Mouse (Mus musculus) kidney, postnatal 10 days (tissue): Measurements from ENCODE around the gene Sec14l3.

Experiments
- DNase-seq: peaks from one replicate; pipeline ENCODE4 v3.0.0; 2021; ENCODE audit warnings: mixed read lengths

Gene Sec14l3

GRCm38 (mm10) chr11:4060866-4061575, 3.6 kb upstream of the Sec14l3 start:
- no peak for DNase-seq

GRCm38 (mm10) chr11:4062523-4062922, 2.1 kb upstream of the Sec14l3 start:
- DNase-seq, result no peak

GRCm38 (mm10) chr11:4062981-4063380, 1.7 kb upstream of the Sec14l3 start:
- DNase-seq, result no peak

- DNase-seq, result no peak
Observed at GRCm38 (mm10) chr11:4069664-4070063, 5.0 kb downstream of the Sec14l3 start.

- DNase-seq, result peak; percentile 88
Observed at GRCm38 (mm10) chr11:4076633-4077032, 12.0 kb downstream of the Sec14l3 start.

GRCm38 (mm10) chr11:4078267-4078933, 13.8 kb downstream of the Sec14l3 start:
- DNase-seq, result no peak

GRCm38 (mm10) chr11:4080219-4080618, 15.6 kb downstream of the Sec14l3 start:
- peak; percentile 81 for DNase-seq

- peak; percentile 73 for DNase-seq
Observed at GRCm38 (mm10) chr11:4083316-4084078, 18.9 kb downstream of the Sec14l3 start.

GRCm38 (mm10) chr11:4086246-4086645, 21.6 kb downstream of the Sec14l3 start:
- no peak for DNase-seq

- no peak for DNase-seq
Observed at GRCm38 (mm10) chr11:4087267-4087666, 22.6 kb downstream of the Sec14l3 start.

GRCm38 (mm10) chr11:4093459-4094377, 29.1 kb downstream of the Sec14l3 start:
- no peak for DNase-seq

GRCm38 (mm10) chr11:4094378-4095170, 29.9 kb downstream of the Sec14l3 start:
- DNase-seq, result peak; percentile 80

- peak; percentile 69 for DNase-seq
Observed at GRCm38 (mm10) chr11:4095171-4096053, 30.8 kb downstream of the Sec14l3 start, which contains the start of gene Mtfp1. Gene Mtfp1 (minus strand): TSS chr11:4095445.

- DNase-seq, result peak; percentile 99
Observed at GRCm38 (mm10) chr11:4096054-4096984, 31.7 kb downstream of the Sec14l3 start.

GRCm38 (mm10) chr11:4097091-4097621, 32.5 kb downstream of the Sec14l3 start:
- DNase-seq, result peak; percentile 42

GRCm38 (mm10) chr11:4098120-4098519, 33.5 kb downstream of the Sec14l3 start:
- peak; percentile 17 for DNase-seq

- no peak for DNase-seq
Observed at GRCm38 (mm10) chr11:4098816-4099215, 34.2 kb downstream of the Sec14l3 start.

GRCm38 (mm10) chr11:4099447-4099846, 34.8 kb downstream of the Sec14l3 start:
- no peak for DNase-seq

- no peak for DNase-seq
Observed at GRCm38 (mm10) chr11:4101851-4102250, 37.2 kb downstream of the Sec14l3 start.
